In genomic region chr8:3609816-3610150, GRCm38 (mm10) we compare ENCODE assay signal across 19 mouse cellular contexts. TPM values are rescaled to one million over a fixed set of nuclear protein-coding genes. Genes with fewer than 3 reads are reported as not detected.
DNase-seq lines count a peak whose midpoint lies in the region; ATAC-seq and TF ChIP-seq lines count a peak whose summit lies in the region.
"Had no signal": no experiment of that assay in that cellular context is flagged by ENCODE, and none has a peak within 500 bp of the region (broad histone marks: within the 10 kb centered on the region; RNA-seq: fewer than 3 reads in every experiment).

No protein-coding gene starts in this region.

- H3K4me1 ChIP-seq in lung, adult 2 months (ENCODE audit: control insufficient read depth, insufficient read depth, low read length), result no peaks in the 10 kb centered on the region
- H3K4me1 ChIP-seq in kidney, postnatal 0 days (replicated peaks; ENCODE audit: insufficient read depth, low read length), result no peaks in the 10 kb centered on the region
- H3K4me1 ChIP-seq in stomach, embryonic 16.5 days (ENCODE audit: control insufficient read depth, insufficient read depth, low read length), result no peaks in the 10 kb centered on the region
- H3K4me1 ChIP-seq in forebrain, postnatal 0 days (ENCODE audit: insufficient read depth), result no peaks in the 10 kb centered on the region
- H3K4me1 ChIP-seq: forebrain, embryonic 10.5 days; hindbrain, embryonic 15.5 days; neural tube, embryonic 12.5 days had no signal

- H3K36me3 ChIP-seq in kidney, postnatal 0 days (ENCODE audit: insufficient read depth, low read length), result peaks cover 52% of the 10 kb centered on the region
- H3K36me3 ChIP-seq in stomach, embryonic 16.5 days (ENCODE audit: control insufficient read depth, insufficient read depth, low read length), result peaks cover 17% of the 10 kb centered on the region
- peaks cover 95% of the 10 kb centered on the region for H3K36me3 ChIP-seq in forebrain, postnatal 0 days (ENCODE audit: insufficient read depth)

- no peak for TF ChIP-seq CTCF in lung, adult 2 months (IDR thresholded peaks at IDR 0.05; ENCODE audit: insufficient read depth, low read length)
- no peak for TF ChIP-seq CTCF in kidney, postnatal 0 days (IDR thresholded peaks at IDR 0.05; ENCODE audit: low read depth)
- TF ChIP-seq CTCF in forebrain, postnatal 0 days (IDR thresholded peaks at IDR 0.05; ENCODE audit: low read depth), result no peak

- no peaks in the 10 kb centered on the region for H3K27me3 ChIP-seq in kidney, postnatal 0 days (ENCODE audit: insufficient read depth, low read length)
- no peaks in the 10 kb centered on the region for H3K27me3 ChIP-seq in stomach, embryonic 16.5 days (ENCODE audit: control insufficient read depth, insufficient read depth, low read length)
- no peaks in the 10 kb centered on the region for H3K27me3 ChIP-seq in forebrain, postnatal 0 days (ENCODE audit: insufficient read depth, low read length)
- H3K27me3 ChIP-seq: hindbrain, embryonic 15.5 days; neural tube, embryonic 12.5 days had no signal

- no peak overlapping the region for H3K9ac ChIP-seq in kidney, postnatal 0 days (ENCODE audit: low read depth, low read length)
- no peak overlapping the region for H3K9ac ChIP-seq in stomach, embryonic 16.5 days (ENCODE audit: low read length)
- no peak overlapping the region for H3K9ac ChIP-seq in forebrain, postnatal 0 days
- H3K9ac ChIP-seq: hindbrain, embryonic 15.5 days; neural tube, embryonic 12.5 days had no signal

- DNase-seq in lung, adult 2 months, result peak; percentile 48
- no peak for DNase-seq in lung, postnatal 10 days
- DNase-seq in kidney, adult 18-20 months, result peak; percentile 78
- peak; percentile 22 for DNase-seq in kidney, postnatal 0 days (ENCODE audit: low spot score)
- no peak for DNase-seq in thymus, postnatal 14 days
- DNase-seq in forebrain, postnatal 0 days, result no peak
- DNase-seq: cerebellum, adult 18-20 months; liver had no signal

- no peaks in the 10 kb centered on the region for H3K9me3 ChIP-seq in kidney, postnatal 0 days (replicated peaks; ENCODE audit: low read length)
- no peaks in the 10 kb centered on the region for H3K9me3 ChIP-seq in stomach, embryonic 16.5 days (replicated peaks; ENCODE audit: control insufficient read depth, low read length)
- no peaks in the 10 kb centered on the region for H3K9me3 ChIP-seq in forebrain, postnatal 0 days (ENCODE audit: low read length)
- H3K9me3 ChIP-seq: hindbrain, embryonic 15.5 days; neural tube, embryonic 12.5 days had no signal

- H3K4me2 ChIP-seq in kidney, postnatal 0 days (ENCODE audit: low read length), result no peak overlapping the region
- H3K4me2 ChIP-seq in stomach, embryonic 16.5 days (ENCODE audit: low read depth, low read length), result no peak overlapping the region
- H3K4me2 ChIP-seq in forebrain, postnatal 0 days (ENCODE audit: low read depth), result no peak overlapping the region
- H3K4me2 ChIP-seq: hindbrain, embryonic 15.5 days; neural tube, embryonic 12.5 days had no signal

- peak; percentile 60 for ATAC-seq in kidney, postnatal 0 days (replicated peaks; ENCODE audit: low FRiP score, low read depth)
- peak; percentile 31; the same call in 1 of the 2 replicates for ATAC-seq in stomach, embryonic 16.5 days (ENCODE audit: insufficient read depth, low FRiP score)
- no peak for ATAC-seq in forebrain, postnatal 0 days

- WGBS in lung, adult 2 months, result 70% methylated on average over 6 of the region's 6 CpGs
- WGBS in kidney, postnatal 0 days, result 79% methylated on average over 6 of the region's 6 CpGs
- WGBS in stomach, embryonic 16.5 days, result 63% methylated on average over 6 of the region's 6 CpGs
- 86% methylated on average over 6 of the region's 6 CpGs for WGBS in forebrain, postnatal 0 days

- H3K4me3 ChIP-seq in lung, adult 2 months (replicated peaks; ENCODE audit: extremely low read depth, low read depth, low read length), result no peak overlapping the region
- no peak overlapping the region for H3K4me3 ChIP-seq in kidney, postnatal 0 days (replicated peaks; ENCODE audit: low read depth, low read length)
- H3K4me3 ChIP-seq in stomach, embryonic 16.5 days (replicated peaks; ENCODE audit: low read length), result no peak overlapping the region
- H3K4me3 ChIP-seq in forebrain, postnatal 0 days (ENCODE audit: low read depth, low read length), result no peak overlapping the region
- H3K4me3 ChIP-seq: forebrain, embryonic 10.5 days; heart, adult 2 months; hindbrain, embryonic 15.5 days; neural tube, embryonic 12.5 days had no signal

- peak overlapping the region; percentile 65 for H3K27ac ChIP-seq in kidney, postnatal 0 days
- peak overlapping the region; percentile 56; the same call in 1 of the 2 replicates for H3K27ac ChIP-seq in stomach, embryonic 16.5 days (ENCODE audit: low read length)
- no peak overlapping the region for H3K27ac ChIP-seq in forebrain, postnatal 0 days (ENCODE audit: low read depth, low read length)
- H3K27ac ChIP-seq: forebrain, embryonic 10.5 days; heart, adult 2 months; hindbrain, embryonic 15.5 days; neural tube, embryonic 12.5 days had no signal

- TF ChIP-seq POLR2A in lung, adult 2 months (IDR thresholded peaks at IDR 0.05; ENCODE audit: borderline replicate concordance, extremely low read depth, low read depth, low read length), result peak; percentile 27; the same call in 1 of the 2 replicates

RNA-seq across cellular contexts. Expression of gene Xab2, which starts 11.3 kb away (rescaled TPM):
- 59.0 and 66.6 TPM in 2 replicates for polyA plus RNA-seq in lung, adult 2 months (2012; rRNA removed)
- polyA plus RNA-seq in kidney, postnatal 0 days (2015; fragmentation: Nextera tagmentation; extraction: Ambion mirVana), result 44.4 and 48.4 TPM in 2 replicates
- 50.8 and 60.3 TPM in 2 replicates for polyA plus RNA-seq in stomach, embryonic 16.5 days (2015; fragmentation: Nextera tagmentation; extraction: Ambion mirVana)
- 38.7 and 48.4 TPM in 2 replicates for total RNA-seq in forebrain, postnatal 0 days (2014; rRNA removed)
- polyA plus RNA-seq in forebrain, postnatal 0 days (2015; fragmentation: Nextera tagmentation; extraction: Ambion mirVana), result 34.6 and 37.3 TPM in 2 replicates

RNA-seq across cellular contexts. Expression of gene Pet100, which starts 11.6 kb away (rescaled TPM):
- polyA plus RNA-seq in lung, adult 2 months (2012; rRNA removed), result 3.7 and 10.0 TPM in 2 replicates
- 132 and 151 TPM in 2 replicates for polyA plus RNA-seq in kidney, postnatal 0 days (2015; fragmentation: Nextera tagmentation; extraction: Ambion mirVana)
- 91.3 and 106 TPM in 2 replicates for polyA plus RNA-seq in stomach, embryonic 16.5 days (2015; fragmentation: Nextera tagmentation; extraction: Ambion mirVana)
- total RNA-seq in forebrain, postnatal 0 days (2014; rRNA removed), result 17.7 and 22.9 TPM in 2 replicates
- 82.4 and 121 TPM in 2 replicates for polyA plus RNA-seq in forebrain, postnatal 0 days (2015; fragmentation: Nextera tagmentation; extraction: Ambion mirVana)

RNA-seq across cellular contexts. Expression of gene Pcp2, which starts 15.6 kb away (rescaled TPM):
- not detected in 2 replicates for polyA plus RNA-seq in lung, adult 2 months (2012; rRNA removed)
- polyA plus RNA-seq in kidney, postnatal 0 days (2015; fragmentation: Nextera tagmentation; extraction: Ambion mirVana), result 0.42 TPM in 1 of 2 replicates, not detected in the other
- polyA plus RNA-seq in stomach, embryonic 16.5 days (2015; fragmentation: Nextera tagmentation; extraction: Ambion mirVana), result 0.19 TPM in 1 of 2 replicates, not detected in the other
- not detected in 2 replicates for total RNA-seq in forebrain, postnatal 0 days (2014; rRNA removed)
- not detected in 2 replicates for polyA plus RNA-seq in forebrain, postnatal 0 days (2015; fragmentation: Nextera tagmentation; extraction: Ambion mirVana)
- total RNA-seq: heart, adult 2 months; layer of hippocampus, adult 8-10 months; left cerebral cortex, postnatal 10 days; megakaryocyte progenitor cell, adult 5-6 weeks had no signal
- polyA plus RNA-seq: heart, adult 2 months; heart, postnatal 0 days; small intestine, adult 2 months; testis, adult 2 months had no signal

RNA-seq across cellular contexts. Expression of gene Stxbp2, which starts 21.0 kb away (rescaled TPM):
- polyA plus RNA-seq in lung, adult 2 months (2012; rRNA removed), result 115 and 153 TPM in 2 replicates
- polyA plus RNA-seq in kidney, postnatal 0 days (2015; fragmentation: Nextera tagmentation; extraction: Ambion mirVana), result 88.6 and 93.3 TPM in 2 replicates
- 121 and 144 TPM in 2 replicates for polyA plus RNA-seq in stomach, embryonic 16.5 days (2015; fragmentation: Nextera tagmentation; extraction: Ambion mirVana)
- 33.9 and 43.8 TPM in 2 replicates for total RNA-seq in forebrain, postnatal 0 days (2014; rRNA removed)
- 35.5 and 44.7 TPM in 2 replicates for polyA plus RNA-seq in forebrain, postnatal 0 days (2015; fragmentation: Nextera tagmentation; extraction: Ambion mirVana)

RNA-seq across cellular contexts. Expression of gene Camsap3, which starts 22.7 kb away (rescaled TPM):
- polyA plus RNA-seq in lung, adult 2 months (2012; rRNA removed), result 16.9 and 33.1 TPM in 2 replicates
- 9.7 and 11.6 TPM in 2 replicates for polyA plus RNA-seq in kidney, postnatal 0 days (2015; fragmentation: Nextera tagmentation; extraction: Ambion mirVana)
- 11.5 and 13.2 TPM in 2 replicates for polyA plus RNA-seq in stomach, embryonic 16.5 days (2015; fragmentation: Nextera tagmentation; extraction: Ambion mirVana)
- total RNA-seq in forebrain, postnatal 0 days (2014; rRNA removed), result 97.8 and 103 TPM in 2 replicates
- 36.6 and 42.4 TPM in 2 replicates for polyA plus RNA-seq in forebrain, postnatal 0 days (2015; fragmentation: Nextera tagmentation; extraction: Ambion mirVana)

Comparison
In these comparisons a context has a peak if more than half of its experiments do, and no peak if none do; other contexts are left out.
1. DNase-seq: peak in lung, adult 2 months (single experiment), kidney, adult 18-20 months (single experiment) and kidney, postnatal 0 days (single experiment); none in lung, postnatal 10 days (single experiment), thymus, postnatal 14 days (single experiment) and forebrain, postnatal 0 days (single experiment).